Mouse (Mus musculus): ENCODE data around the gene Heg1.

Gene Heg1

DNA sequence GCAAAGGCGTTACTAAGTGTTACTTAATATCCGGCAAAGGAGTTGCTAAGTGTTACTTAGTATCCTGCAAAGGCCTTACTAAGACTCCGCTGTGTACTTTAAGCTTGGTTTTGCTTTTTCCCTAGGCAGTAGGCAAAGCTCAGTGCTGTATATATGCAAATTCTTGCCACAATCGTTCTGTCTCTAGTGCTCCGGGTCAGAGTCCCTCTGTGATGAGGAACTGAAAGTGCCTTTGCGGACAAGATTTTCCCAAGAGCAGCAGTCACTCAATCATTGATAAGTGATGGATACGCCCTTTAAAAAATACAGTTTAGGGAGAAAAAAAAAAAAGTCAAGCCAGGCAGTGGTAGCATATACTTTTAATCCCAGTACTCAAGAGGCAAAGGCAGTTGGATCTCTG lies 61.3 kb downstream of the Heg1 start:
- no peak for DNase-seq (ENCODE audit: low spot score)

DNA sequence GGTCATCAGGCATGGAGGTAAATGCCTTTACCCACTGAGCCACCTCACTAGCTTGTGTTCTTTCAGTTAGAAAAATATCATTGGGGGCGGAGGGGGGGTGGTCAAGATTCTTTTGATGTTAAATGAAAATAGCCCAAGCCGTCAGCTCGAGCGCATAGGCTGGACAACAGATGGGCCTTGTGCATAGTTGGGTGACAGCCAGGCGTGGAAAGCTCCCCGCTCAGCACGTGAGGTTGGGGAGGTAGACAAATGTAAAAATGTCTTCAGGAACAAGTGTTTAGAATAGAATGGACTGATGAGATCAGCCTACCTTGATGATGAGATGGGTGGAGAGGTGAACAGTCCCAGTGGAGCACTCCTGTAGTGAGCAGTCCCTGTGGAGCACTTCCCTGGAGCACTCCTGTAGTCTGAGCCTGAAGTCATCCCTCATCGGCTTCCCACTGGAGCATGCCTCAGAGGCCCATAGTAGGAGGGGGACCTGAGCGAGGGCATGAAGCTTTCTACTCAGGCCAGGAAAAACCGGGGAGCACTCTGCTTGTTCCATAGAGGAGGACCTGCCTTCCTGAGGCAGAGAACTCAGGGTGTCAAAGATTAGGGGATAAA lies 62.0 kb downstream of the Heg1 start:
- no peak for DNase-seq (ENCODE audit: low spot score)

DNA sequence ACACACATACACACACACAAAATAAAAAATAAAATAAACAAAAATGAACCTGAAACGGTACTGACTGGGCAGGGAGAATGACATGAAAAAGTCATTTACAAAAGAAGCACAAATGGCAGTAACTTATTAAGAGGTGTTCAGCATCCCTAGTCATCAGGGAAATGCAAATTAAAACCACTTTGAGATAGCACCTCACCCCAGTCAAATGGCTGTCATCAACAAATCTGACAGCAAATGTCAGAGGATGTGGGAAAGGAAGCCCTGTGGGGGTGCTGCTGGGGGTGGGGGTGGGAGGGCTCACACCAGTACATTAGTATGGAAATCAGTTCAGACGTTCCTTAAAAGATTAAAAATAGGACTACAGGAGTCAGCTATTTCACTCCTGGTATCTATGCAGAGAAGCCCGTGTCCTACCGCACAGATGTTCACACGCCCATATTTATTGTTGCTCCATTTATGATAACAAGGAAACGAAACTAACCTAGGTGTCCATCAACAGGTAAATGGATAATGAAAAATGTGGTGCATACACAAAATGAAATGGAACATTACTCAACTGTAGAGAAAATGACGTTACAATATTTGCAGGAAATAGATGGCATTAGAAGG lies 63.3 kb downstream of the Heg1 start:
- no peak for DNase-seq (ENCODE audit: low spot score)

- no peak for DNase-seq (ENCODE audit: low spot score)
These were observed 63.8 kb downstream of the Heg1 start for GRCm38 (mm10) chr16:33747994-33748393.

DNA sequence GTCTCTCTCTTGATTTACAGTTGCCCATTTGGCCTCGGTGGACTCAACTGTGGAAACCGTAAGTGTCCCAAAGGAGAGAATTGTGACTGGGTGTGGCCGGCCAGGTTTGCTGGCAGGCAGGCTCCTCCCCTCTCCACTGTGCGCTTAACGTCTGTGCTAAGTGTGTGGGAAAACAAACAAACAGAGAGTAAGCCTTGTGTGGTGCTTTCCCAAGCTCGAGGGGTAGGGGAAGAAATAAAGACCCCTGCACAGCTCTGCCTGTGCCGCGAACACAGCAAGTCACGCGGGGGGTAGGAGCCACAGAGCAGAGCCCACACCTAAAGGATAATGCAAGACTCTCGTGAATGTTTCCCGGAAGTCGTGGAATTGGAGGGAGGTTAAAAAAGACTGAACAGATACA lies 67.0 kb downstream of the Heg1 start:
- DNase-seq (ENCODE audit: low spot score) = no peak

- DNase-seq (ENCODE audit: low spot score) = no peak
These were observed 67.4 kb downstream of the Heg1 start for GRCm38 (mm10) chr16:33751590-33751989.

DNA sequence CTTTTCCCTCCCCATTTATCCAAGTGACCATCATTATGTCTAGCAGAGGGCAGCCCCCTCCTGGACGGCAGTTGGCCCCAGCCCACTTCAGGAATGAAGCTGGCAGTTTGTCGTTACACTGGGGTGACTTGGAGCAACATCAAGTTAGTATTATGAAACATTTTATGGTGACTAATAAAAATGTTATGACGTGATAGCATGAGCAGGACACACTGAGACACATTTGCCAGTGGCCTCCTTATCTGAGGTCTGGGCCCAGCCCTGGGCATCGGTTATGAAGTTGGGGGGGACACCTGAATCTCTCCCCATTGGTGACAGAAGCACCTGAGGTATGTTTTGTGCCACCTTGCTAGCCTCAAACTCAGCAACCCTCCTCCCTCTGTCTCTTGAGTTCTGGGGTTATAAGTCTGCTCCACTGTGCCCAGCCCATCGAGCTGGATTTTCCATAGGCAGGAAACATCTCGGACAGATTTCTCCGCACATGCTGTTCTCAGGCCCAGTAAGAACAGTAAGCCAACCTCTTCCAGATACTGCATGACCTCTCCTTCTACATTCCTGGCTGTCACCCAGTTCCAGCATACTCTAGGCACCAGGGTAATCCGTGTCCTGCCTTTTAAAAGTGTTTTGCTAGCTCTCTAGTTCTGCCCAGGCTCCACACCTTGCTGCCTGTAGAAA lies 68.9 kb downstream of the Heg1 start:
- no peak for DNase-seq (ENCODE audit: low spot score)

DNA sequence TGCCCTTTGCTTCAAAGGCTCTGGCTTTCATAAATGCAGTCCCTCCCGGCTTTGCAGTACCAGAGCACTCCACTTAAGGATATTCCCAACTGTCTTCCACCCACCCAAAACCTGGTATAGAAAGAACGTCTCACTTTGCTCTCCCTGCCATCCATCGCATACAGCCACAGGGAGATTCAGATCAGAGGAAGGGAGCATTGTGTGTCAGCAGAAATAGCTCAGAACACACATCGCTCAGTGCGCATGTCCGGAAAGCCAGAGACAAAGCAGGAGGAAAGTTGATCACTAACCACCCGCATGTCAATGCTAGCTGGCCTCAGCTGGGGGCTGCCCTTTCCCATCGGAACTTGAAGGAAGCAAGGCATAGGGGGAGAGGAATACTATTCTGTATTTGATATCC lies 71.1 kb downstream of the Heg1 start:
- DNase-seq (ENCODE audit: low spot score) = no peak

- no peak for DNase-seq (ENCODE audit: low spot score)
These were observed 71.8 kb downstream of the Heg1 start for GRCm38 (mm10) chr16:33755961-33756360.

DNA sequence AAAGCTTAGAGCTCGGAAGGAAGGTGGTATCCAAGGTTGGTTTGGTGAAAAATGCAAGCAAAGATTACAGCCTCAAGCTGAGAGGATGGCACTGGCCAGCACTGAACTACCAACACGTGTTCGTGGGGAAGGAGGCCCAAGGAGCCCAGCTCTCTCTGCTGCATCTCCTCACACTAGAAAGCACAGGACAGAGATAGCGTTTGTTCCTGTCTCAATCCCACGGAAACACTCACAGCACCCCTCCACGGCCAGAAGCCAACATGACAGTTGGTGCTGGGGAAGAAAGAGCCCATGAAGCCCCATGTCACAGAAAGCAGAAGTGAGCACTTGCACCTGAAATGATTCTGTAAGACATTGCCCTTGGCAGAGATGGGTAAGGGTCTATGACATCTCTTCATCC lies 72.2 kb downstream of the Heg1 start:
- DNase-seq (ENCODE audit: low spot score) = no peak

GRCm38 (mm10) chr16:33759207-33759606 lies 75.0 kb downstream of the Heg1 start:
- no peak for DNase-seq (ENCODE audit: low spot score)

DNA sequence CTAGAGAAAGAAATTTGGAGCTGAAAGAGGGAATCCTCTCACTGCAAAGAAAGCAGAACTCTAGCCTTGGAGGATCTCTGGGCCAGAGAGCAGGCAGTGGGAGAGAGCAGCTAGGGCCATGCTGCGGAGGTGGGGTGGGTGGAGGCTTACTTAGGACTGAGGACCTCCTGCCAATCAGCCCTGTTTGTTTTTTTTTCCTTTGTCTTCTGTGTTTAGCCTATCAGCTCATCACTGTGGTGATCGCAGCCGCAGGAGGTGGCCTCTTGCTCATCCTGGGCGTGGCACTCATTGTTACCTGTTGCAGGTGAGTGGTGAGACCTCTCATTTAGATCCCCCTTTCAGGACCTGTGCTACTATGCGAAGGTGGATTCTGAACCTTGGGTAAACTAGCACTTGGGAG lies 76.4 kb downstream of the Heg1 start:
- no peak for DNase-seq (ENCODE audit: low spot score)

GRCm38 (mm10) chr16:33760996-33761395 lies 76.8 kb downstream of the Heg1 start:
- no peak for DNase-seq (ENCODE audit: low spot score)

DNA sequence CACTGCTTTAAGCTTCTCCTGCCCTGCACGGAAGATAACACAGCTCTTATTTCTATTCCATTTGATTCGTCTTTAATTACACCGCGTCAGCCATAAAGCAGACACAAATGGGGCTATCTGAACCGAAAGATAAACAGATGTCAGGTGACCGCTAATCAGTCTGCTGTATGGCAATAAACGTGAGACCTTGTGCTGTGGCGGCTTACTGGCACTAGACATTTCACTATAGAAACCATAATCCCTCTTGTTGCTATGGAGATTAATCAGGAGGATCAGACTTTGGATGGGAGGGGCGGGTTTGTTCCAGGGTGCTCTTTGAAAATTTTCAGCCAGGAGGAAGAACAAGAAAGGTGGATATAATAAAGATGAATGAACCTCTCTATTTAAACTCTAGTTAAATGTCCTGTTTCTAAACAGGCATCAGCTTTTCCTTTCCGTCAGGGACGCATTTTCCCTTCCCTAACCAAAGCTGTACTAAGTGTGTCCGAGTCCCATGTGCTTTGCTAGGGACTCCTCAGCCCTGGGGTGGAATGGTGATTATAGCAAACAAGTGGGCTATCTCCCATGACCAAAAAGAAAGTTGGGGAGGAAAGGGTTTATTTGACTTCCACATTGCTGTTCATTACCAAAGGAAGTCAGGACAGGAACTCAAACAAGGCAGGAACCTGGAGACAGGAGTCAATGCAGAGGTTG lies 80.5 kb downstream of the Heg1 start:
- DNase-seq (ENCODE audit: low spot score) = no peak

DNA sequence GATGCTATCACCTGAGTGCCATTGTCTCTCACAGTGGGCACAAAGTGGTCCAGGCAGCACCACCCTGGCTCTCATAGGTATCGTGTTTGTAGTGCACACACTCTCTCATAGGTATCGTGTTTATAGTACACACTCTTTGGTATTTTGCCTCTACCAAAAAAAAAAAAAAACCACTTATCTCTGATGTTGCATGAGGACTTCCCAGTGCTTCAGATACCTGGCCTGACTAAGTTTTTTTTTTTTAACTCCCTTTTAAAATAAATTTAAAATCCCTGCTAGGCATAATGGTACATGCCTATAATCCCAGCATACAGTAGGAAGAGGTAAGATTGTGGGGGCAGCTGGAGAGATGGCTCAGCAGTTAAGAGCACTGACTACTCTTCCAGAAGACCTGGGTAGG lies 81.3 kb downstream of the Heg1 start:
- DNase-seq (ENCODE audit: low spot score) = no peak

GRCm38 (mm10) chr16:33766309-33766708 lies 82.1 kb downstream of the Heg1 start:
- DNase-seq (ENCODE audit: low spot score) = no peak

GRCm38 (mm10) chr16:33766757-33767156 lies 82.6 kb downstream of the Heg1 start:
- no peak for DNase-seq (ENCODE audit: low spot score)

DNA sequence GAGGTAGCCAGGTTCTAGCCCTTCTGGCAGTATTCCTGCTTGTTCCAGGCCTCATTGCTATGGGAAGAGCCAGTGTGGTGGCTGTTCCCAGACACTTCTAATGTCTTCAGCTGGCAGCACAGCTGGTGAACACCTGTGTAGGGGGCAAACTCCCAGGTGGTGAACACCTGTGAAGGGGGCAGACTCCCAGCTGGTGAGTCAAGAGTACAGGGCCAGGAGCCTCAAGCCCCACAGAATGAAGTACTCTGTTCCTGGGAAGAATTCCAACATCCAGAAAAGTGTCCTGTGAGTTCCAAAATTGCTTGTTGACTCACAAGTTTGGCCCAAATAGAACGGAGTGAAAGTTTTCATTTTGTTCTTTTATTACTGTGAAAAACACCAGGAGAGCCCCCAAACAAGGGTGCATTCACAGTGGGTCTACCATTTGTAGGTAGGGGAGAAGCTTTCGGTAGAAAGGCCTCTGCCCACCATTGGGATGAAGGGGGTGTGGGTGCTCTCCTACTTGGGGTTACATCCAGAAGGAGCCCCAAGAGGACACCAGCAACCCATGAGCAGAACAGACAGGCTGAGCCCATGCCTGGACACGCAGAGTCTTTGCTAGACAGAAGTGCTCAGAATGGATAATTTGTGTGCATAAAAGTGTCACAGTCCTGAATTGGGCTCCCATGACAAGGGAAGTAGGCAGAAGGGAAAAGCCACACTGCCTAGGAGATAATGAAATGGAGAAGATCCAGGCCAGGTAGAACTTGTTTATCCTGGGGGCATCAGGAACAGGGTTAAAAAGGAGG lies 84.5 kb downstream of the Heg1 start:
- no peak for DNase-seq (ENCODE audit: low spot score)

- DNase-seq (ENCODE audit: low spot score) = no peak
These were observed 85.7 kb downstream of the Heg1 start for GRCm38 (mm10) chr16:33769848-33770247.

DNA sequence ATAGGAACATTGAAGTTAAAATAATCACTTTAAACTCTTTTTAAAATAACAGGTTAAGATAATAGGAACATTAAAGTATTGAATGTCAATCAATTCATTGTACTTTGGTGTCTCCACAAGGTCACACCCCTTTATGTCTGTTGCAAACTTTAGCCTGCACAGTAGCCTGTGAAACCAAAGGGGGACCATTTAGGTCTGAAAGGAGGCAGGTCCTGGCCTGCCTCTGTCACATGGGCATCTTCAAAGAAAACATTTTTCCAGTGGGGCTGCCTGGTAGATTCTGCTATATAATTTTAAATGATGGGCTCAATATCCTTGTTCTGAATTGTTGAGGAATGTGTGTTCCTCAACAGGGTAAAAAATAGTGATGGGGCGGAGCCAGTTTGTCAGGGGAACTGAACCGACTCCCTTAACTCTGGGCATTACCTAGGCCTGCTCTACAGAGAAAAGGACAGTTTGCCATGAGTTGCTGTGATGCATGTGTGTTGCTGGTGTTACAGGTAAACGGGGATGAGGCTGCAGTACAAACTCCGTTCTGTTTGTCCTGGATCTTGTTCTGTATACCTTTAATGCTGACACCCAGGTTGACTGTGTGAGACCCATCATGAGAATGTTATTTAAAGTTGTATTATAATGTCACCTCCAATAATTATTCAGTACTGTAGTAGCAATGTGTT lies 86.7 kb downstream of the Heg1 start:
- DNase-seq (ENCODE audit: low spot score) = no peak

- no peak for DNase-seq (ENCODE audit: low spot score)
These were observed 88.6 kb downstream of the Heg1 start for GRCm38 (mm10) chr16:33772809-33773208.

- DNase-seq (ENCODE audit: low spot score) = no peak
These were observed 90.8 kb downstream of the Heg1 start for GRCm38 (mm10) chr16:33774972-33775371.
